Comparison of ENCODE assay signal across 16 mouse cellular contexts in genomic region chr2:32171658-32172433, GRCm38 (mm10). TPM values are rescaled to one million over a fixed set of nuclear protein-coding genes. Genes with fewer than 3 reads are reported as not detected.
DNase-seq lines count a peak whose midpoint lies in the region; ATAC-seq and TF ChIP-seq lines count a peak whose summit lies in the region.
"Had no signal": no experiment of that assay in that cellular context is flagged by ENCODE, and none has a peak within 500 bp of the region (broad histone marks: within the 10 kb centered on the region; RNA-seq: fewer than 3 reads in every experiment).

No protein-coding gene starts in this region.

- no peaks in the 10 kb centered on the region; the same call in none of the 2 replicates for H3K36me3 ChIP-seq in heart, adult 2 months (ENCODE audit: control insufficient read depth, insufficient read depth, low read length)
- no peaks in the 10 kb centered on the region for H3K36me3 ChIP-seq in kidney, postnatal 0 days (ENCODE audit: insufficient read depth, low read length)
- H3K36me3 ChIP-seq in neural tube, embryonic 15.5 days: no peaks in the 10 kb centered on the region

- H3K4me2 ChIP-seq in kidney, postnatal 0 days (ENCODE audit: low read length): no peak overlapping the region
- no peak overlapping the region for H3K4me2 ChIP-seq in neural tube, embryonic 15.5 days
- H3K4me2 ChIP-seq: liver, embryonic 13.5 days; midbrain, embryonic 11.5 days had no signal

- peak overlapping the region; percentile 54 for H3K27ac ChIP-seq in heart, adult 2 months
- H3K27ac ChIP-seq in kidney, postnatal 0 days: 0 out of 2 replicates have a peak overlapping the region, but pooled peaks have one; percentile 6
- 0 out of 2 replicates have a peak overlapping the region, but pooled peaks have one; percentile 11 for H3K27ac ChIP-seq in neural tube, embryonic 15.5 days (replicated peaks)
- H3K27ac ChIP-seq: liver, embryonic 13.5 days had no signal

- no peaks in the 10 kb centered on the region for H3K27me3 ChIP-seq in heart, adult 2 months (ENCODE audit: control insufficient read depth, insufficient read depth, low read length)
- no peaks in the 10 kb centered on the region for H3K27me3 ChIP-seq in kidney, postnatal 0 days (ENCODE audit: insufficient read depth, low read length)
- H3K27me3 ChIP-seq in neural tube, embryonic 15.5 days (replicated peaks): no peaks in the 10 kb centered on the region
- H3K27me3 ChIP-seq: liver, embryonic 13.5 days had no signal

- peaks cover 8% of the 10 kb centered on the region for H3K79me2 ChIP-seq in heart, adult 2 months (replicated peaks; ENCODE audit: control insufficient read depth, insufficient read depth, low read length)

- 64% methylated on average over 14 of the region's 14 CpGs for WGBS in heart, adult 2 months
- 58% methylated on average over 14 of the region's 14 CpGs for WGBS in kidney, postnatal 0 days
- 72% methylated on average over 14 of the region's 14 CpGs for WGBS in neural tube, embryonic 15.5 days

- H3K4me1 ChIP-seq in heart, adult 2 months (ENCODE audit: control insufficient read depth, insufficient read depth, low read length): peaks cover 45% of the 10 kb centered on the region
- H3K4me1 ChIP-seq in kidney, postnatal 0 days (replicated peaks; ENCODE audit: insufficient read depth, low read length): peaks cover 35% of the 10 kb centered on the region
- H3K4me1 ChIP-seq in neural tube, embryonic 15.5 days: peaks cover 83% of the 10 kb centered on the region

- ATAC-seq in kidney, postnatal 0 days (replicated peaks; ENCODE audit: low FRiP score, low read depth): no peak
- no peak for ATAC-seq in neural tube, embryonic 15.5 days (ENCODE audit: low FRiP score)
- ATAC-seq: forebrain, embryonic 14.5 days had no signal

- no peaks in the 10 kb centered on the region for H3K9me3 ChIP-seq in kidney, postnatal 0 days (replicated peaks; ENCODE audit: low read length)
- no peaks in the 10 kb centered on the region for H3K9me3 ChIP-seq in neural tube, embryonic 15.5 days (replicated peaks)
- H3K9me3 ChIP-seq: G1E; liver, embryonic 13.5 days had no signal

- no peak overlapping the region for H3K4me3 ChIP-seq in heart, adult 2 months
- no peak overlapping the region for H3K4me3 ChIP-seq in kidney, postnatal 0 days (replicated peaks; ENCODE audit: low read depth, low read length)
- no peak overlapping the region for H3K4me3 ChIP-seq in neural tube, embryonic 15.5 days (replicated peaks)
- H3K4me3 ChIP-seq: liver, embryonic 13.5 days had no signal

- H3K9ac ChIP-seq in heart, adult 2 months (ENCODE audit: low read depth, low read length): no peak overlapping the region
- H3K9ac ChIP-seq in kidney, postnatal 0 days (ENCODE audit: low read depth, low read length): no peak overlapping the region
- no peak overlapping the region for H3K9ac ChIP-seq in neural tube, embryonic 15.5 days (replicated peaks)
- H3K9ac ChIP-seq: liver, embryonic 13.5 days had no signal

- intact Hi-C loops in heart, adult 2 months (cut with DNase I): no loop called here
- intact Hi-C loops in heart, postnatal 25 days (cut with DNase I): no loop called here

- DNase-seq in cerebellum, adult 9-10 months: peak; percentile 67
- no peak for DNase-seq in cerebellum, adult 8-10 months
- DNase-seq in heart, adult 2 months: peak in 1 of 2 experiments; percentile 36
- no peak for DNase-seq in heart, postnatal 25 days (ENCODE audit: low spot score)
- no peak for DNase-seq in kidney, postnatal 0 days (ENCODE audit: low spot score)
- no peak for DNase-seq in kidney, postnatal 36 days
- DNase-seq in frontal cortex, adult 2 months (ENCODE audit: extremely low spot score in 1 of 2, low spot score in 1 of 2): no peak
- DNase-seq: cerebellum, adult 11-12 months; kidney, adult 2 months; liver, embryonic 13.5 days; lung, postnatal 14 days; thymus, adult 2 months had no signal

- no peak for TF ChIP-seq POLR2A in heart, adult 2 months (IDR thresholded peaks at IDR 0.05; ENCODE audit: insufficient read depth, low read depth, low read length)

- no peak for TF ChIP-seq CTCF in heart, adult 2 months (IDR thresholded peaks at IDR 0.05)
- TF ChIP-seq CTCF in kidney, postnatal 0 days (IDR thresholded peaks at IDR 0.05; ENCODE audit: low read depth): no peak

- no peak for TF ChIP-seq EP300 in heart, adult 2 months (IDR thresholded peaks at IDR 0.05; ENCODE audit: insufficient read depth, low read depth, low read length)

RNA-seq across cellular contexts. Expression of gene Prrc2b, which starts 21.0 kb away (rescaled TPM):
- total RNA-seq in heart, adult 2 months (2021): 10 to 100 TPM; 78.3 to 82.6 TPM
- 39.3 and 46.9 TPM in 2 replicates for polyA plus RNA-seq in heart, adult 2 months (2012; rRNA removed)
- 10 to 100 TPM; 79.0 to 89.8 TPM for total RNA-seq in heart, postnatal 25 days (2021)
- 31.4 and 33.8 TPM in 2 replicates for polyA plus RNA-seq in kidney, postnatal 0 days (2015; fragmentation: Nextera tagmentation; extraction: Ambion mirVana)
- 56.6 and 59.9 TPM in 2 replicates for polyA plus RNA-seq in neural tube, embryonic 15.5 days (2015; fragmentation: Nextera tagmentation; extraction: Ambion mirVana)
- polyA plus RNA-seq in frontal cortex, adult 2 months (2012; rRNA removed): 106 and 118 TPM in 2 replicates
